Mouse (Mus musculus) cerebellum, adult 2 months (tissue): ENCODE results near the gene Nsf. TPM values are rescaled to one million over a fixed set of nuclear protein-coding genes. Genes with fewer than 3 reads are reported as not detected.

Source experiments
- DNase-seq, 2 experiments: peaks; one replicate each; pipeline ENCODE4 v3.0.0; 2021
- H3K27ac ChIP-seq: fragments of 200-500 bp; 2 replicates; pipeline ENCODE4 v1.5.1; 2012; ENCODE audit warnings: low read length, control low read depth, inconsistent platforms; ENCODE audit not compliant: insufficient read depth
- H3K27me3 ChIP-seq: fragments of 200-500 bp; 2 replicates; pipeline ENCODE4 v1.6.1; 2012; ENCODE audit warnings: inconsistent platforms, mild to moderate bottlenecking, low read length, moderate library complexity; ENCODE audit not compliant: control insufficient read depth, insufficient read depth
- H3K4me1 ChIP-seq: fragments of 200-500 bp; 2 replicates; pipeline ENCODE4 v1.6.1; 2011; ENCODE audit warnings: low read length; ENCODE audit not compliant: control insufficient read depth, insufficient read depth
- H3K4me3 ChIP-seq: fragments of 200-500 bp; replicated peaks from 2 replicates; pipeline ENCODE3; 2011; ENCODE audit warnings: mild to moderate bottlenecking, low read depth, low read length, control low read depth; ENCODE audit not compliant: insufficient read depth
- CTCF ChIP-seq: fragments of 200-500 bp; IDR thresholded peaks from 2 replicates; pipeline ENCODE4 v1.5.1; 2011; ENCODE audit warnings: low read depth, mild to moderate bottlenecking, control low read depth, low read length, moderate library complexity, borderline replicate concordance; ENCODE audit not compliant: insufficient read depth
- POLR2A ChIP-seq: fragments of 200-500 bp; IDR thresholded peaks from 2 replicates; pipeline ENCODE4 v1.6.1; 2011; ENCODE audit warnings: low read length, control low read depth, borderline replicate concordance; ENCODE audit not compliant: insufficient read depth
- WGBS: fragments of 180-500 bp; shearing (Covaris S2); methylation state at CpG from one replicate; pipeline ENCODE4 v1.1.7; 2018; 5-methylcytosine and 5-hydroxymethylcytosine counted together
- polyA plus RNA-seq: library from polyadenylated mRNA; depleted of rRNA; stranded (reverse); fragments of >200 nt; gene quantifications from 2 replicates; pipeline ENCODE4 v1.2.3, GENCODE M21; 2012

The Nsf gene
- polyA plus RNA-seq, 1 experiment, result 511 TPM

DNA sequence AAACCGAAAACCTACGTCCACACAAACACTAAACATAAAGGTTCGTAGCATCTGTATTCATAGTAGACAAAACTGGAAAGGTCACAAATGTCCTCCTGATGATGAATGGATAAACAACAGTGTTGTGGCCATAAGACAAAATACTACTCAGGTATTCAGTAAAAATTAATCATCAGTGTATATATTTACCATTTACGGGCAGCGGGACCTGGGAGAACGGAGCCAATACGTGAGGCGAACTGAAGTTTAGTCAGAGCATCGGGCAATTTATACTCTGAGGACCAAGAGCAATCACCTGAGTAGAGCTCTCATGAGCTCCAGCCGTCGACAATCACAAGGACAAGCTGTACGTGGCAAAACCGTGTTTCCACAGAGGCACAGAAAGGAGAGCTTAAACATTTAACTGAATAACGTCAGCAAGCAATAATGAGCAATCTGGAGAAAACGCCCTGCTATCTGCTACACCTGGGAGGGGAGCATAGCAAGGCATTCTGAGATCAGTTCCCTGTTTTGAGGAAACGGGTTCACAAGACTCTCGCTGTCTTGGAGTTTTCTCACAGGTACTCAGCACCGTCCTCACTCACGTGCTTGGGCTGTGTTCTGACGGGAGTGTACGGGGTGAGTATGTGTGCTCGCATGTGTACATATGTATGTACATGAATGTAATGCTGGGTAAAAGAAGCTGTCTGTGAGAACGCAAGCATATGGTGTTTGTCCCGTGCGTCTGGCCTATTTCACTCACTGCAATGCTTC lies 15.7 kb downstream of the Nsf start:
- Histone ChIP-seq H3K27me3 (no peaks in the 10 kb centered on the region), H3K4me1 (no peaks in the 10 kb centered on the region; the same call in 1 of the 2 replicates), H3K4me3 (no peak overlapping the region), H3K27ac (no peak overlapping the region)
- TF ChIP-seq CTCF (no peak), POLR2A (no peak)
- 93% methylated on average over 25 of the region's 25 CpGs for WGBS
- DNase-seq, result no peak

DNA sequence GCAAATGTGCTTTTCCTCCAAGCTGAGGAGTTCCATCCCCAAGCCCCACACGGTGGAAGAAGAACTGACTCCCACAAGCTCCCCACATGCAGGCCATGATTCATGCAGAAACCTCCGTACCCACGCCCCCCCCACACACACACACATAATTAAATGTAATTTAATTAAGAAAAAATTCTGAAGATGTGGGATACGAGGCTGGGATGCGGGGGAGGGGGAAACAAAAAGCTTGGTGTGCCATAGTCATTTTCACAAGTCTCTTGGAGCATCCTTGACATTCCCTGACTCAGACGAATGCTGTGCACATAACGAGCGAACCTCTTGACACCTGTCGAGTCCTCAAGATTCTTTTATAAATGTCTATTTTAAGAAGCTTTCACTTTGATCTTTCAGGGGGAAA lies 16.4 kb downstream of the Nsf start:
- no peak overlapping the region for H3K27ac ChIP-seq
- 78% methylated on average over 9 of the region's 9 CpGs for WGBS

DNA sequence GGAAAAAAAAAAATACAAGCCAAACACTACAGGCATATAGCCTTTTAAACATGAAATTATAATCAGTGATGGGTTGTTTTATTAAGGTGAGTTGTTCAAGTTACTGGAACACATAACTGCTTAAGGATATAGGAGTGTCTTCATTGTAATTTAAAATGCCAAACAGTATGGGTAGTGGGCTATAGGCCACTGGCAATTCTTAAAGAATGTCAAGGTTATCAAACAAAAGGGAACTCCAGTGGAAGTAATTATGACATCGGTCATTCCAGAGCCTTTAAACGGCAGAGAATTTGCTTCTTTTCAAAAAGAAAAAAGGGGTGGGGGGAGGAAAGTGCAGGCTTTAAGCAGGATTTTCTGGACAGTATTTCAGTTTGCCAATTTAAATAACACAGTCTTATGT lies 18.1 kb downstream of the Nsf start:
- no peak overlapping the region for H3K27ac ChIP-seq
- WGBS, result 27% methylated on average over 2 of the region's 2 CpGs
- DNase-seq, result no peak
- no peak for TF ChIP-seq CTCF
- TF ChIP-seq POLR2A, result no peak
- H3K4me1 ChIP-seq, result no peaks in the 10 kb centered on the region; the same call in 1 of the 2 replicates
- H3K4me3 ChIP-seq, result no peak overlapping the region
- no peaks in the 10 kb centered on the region for H3K27me3 ChIP-seq

More for the DNA sequence above, 16.4 kb downstream of the Nsf start:
- H3K4me3 ChIP-seq, result no peak overlapping the region
- H3K27me3 ChIP-seq, result no peaks in the 10 kb centered on the region
- TF ChIP-seq POLR2A (no peak), CTCF (no peak)
- H3K4me1 ChIP-seq, result no peaks in the 10 kb centered on the region; the same call in 1 of the 2 replicates
- DNase-seq, result no peak

DNA sequence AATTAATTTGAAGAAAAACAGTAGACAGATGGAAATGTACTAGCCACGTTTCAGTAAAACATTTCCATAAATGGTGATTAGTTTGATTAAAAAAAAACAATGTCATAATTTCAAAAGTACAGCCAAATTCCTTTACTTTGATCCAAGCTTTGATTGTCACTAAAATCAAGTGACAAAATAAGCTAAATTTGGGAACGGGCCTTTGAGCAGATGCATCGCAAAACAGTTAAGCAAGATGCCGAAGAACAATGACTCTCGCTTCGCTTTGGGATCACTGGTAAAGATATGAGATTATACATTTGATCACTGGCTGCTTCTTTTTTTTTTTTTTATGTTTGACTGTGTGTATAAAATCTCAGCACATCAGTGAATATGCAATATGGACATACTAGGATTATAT lies 20.0 kb downstream of the Nsf start:
- no peak for DNase-seq
- Histone ChIP-seq H3K4me1 (no peaks in the 10 kb centered on the region; the same call in 1 of the 2 replicates), H3K27ac (no peak overlapping the region), H3K27me3 (no peaks in the 10 kb centered on the region), H3K4me3 (no peak overlapping the region)
- WGBS, result 83% methylated on average over 6 of the region's 6 CpGs
- TF ChIP-seq POLR2A (no peak), CTCF (no peak)

DNA sequence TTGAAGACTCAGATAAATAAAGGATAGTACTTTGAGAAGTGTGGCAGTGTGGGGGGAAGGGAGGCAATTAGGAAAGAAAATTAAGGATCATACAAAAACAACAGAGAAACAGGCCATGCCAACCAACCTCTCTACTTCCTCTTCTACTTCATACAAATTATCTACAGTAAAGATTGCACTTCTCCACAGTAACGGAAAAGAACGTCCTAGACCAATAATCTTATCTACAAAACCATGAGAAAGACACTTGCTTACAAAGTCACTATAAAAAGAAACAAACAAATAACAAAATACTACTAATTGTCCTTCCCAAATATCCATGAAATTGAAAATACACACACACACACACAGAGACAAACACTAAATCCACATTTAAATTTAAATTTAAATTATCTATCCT lies 29.9 kb downstream of the Nsf start:
- 91% methylated on average over 2 of the region's 2 CpGs for WGBS
- TF ChIP-seq POLR2A (no peak), CTCF (no peak)
- DNase-seq, result no peak
- Histone ChIP-seq H3K4me3 (no peak overlapping the region), H3K27ac (no peak overlapping the region), H3K4me1 (no peaks in the 10 kb centered on the region), H3K27me3 (no peaks in the 10 kb centered on the region)

DNA sequence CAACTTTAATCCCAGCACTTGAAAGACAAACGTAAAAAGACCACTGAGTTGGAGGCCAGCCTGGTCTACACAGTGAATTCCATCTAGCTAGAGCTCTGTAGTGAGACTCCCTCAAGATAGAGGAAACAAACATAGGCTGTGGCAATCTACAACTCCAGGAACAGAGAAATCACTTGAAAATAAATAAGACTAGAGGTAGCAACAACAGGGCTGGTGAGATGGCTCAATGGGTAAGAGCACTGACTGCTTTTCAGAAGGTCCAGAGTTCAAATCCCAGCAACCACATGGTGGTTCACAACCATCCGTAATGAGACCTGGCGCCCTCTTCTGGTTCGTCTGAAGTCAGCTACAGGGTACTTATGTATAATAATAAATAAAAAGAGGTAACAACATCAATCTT lies 30.6 kb downstream of the Nsf start:
- TF ChIP-seq POLR2A (no peak), CTCF (no peak)
- WGBS, result 82% methylated on average over 4 of the region's 4 CpGs
- no peak overlapping the region for H3K27ac ChIP-seq
- H3K4me1 ChIP-seq, result no peaks in the 10 kb centered on the region
- no peak for DNase-seq
- H3K4me3 ChIP-seq, result no peak overlapping the region
- no peaks in the 10 kb centered on the region for H3K27me3 ChIP-seq

DNA sequence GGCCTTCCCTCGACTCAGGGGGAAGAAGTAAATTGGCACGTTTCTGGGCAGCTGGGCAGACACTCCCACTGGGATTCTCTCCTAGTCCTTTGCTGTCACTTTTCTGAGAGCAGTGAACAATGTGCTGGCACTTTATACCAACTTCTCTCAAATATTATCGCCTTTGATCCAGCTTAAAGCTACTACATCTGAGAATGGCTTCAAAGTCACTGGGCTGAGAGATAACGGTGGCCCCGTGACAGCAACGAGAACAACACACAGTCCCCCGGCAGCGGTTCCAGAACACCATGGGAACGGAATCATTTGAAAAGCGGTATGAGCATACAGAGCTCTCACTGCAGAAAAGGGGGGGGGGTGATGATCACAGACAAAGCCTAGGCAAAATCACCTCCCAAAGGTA lies 31.0 kb downstream of the Nsf start:
- Histone ChIP-seq H3K4me3 (no peak overlapping the region), H3K27ac (no peak overlapping the region), H3K27me3 (no peaks in the 10 kb centered on the region), H3K4me1 (no peaks in the 10 kb centered on the region)
- WGBS, result 78% methylated on average over 10 of the region's 10 CpGs
- TF ChIP-seq CTCF (no peak), POLR2A (no peak)
- no peak for DNase-seq

DNA sequence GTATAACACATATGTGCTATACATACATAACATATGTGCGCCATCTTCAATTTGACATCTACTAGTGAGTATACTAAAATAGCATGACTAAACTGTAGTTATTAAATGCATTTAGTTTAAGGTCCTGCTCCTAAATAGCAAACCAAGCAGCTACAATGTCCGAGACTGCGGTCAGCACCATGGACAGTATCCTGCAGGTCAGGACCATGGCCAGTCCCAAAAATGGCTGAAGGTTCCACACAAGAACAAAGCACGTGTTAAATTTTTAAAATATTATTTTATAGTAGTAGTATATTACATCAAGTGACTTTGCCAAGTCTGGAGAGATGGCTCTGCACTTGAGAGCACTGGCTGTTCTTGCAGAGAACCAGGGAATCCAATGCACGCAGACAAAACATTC lies 33.2 kb downstream of the Nsf start:
- Histone ChIP-seq H3K4me3 (no peak overlapping the region), H3K27ac (no peak overlapping the region), H3K27me3 (no peaks in the 10 kb centered on the region), H3K4me1 (no peaks in the 10 kb centered on the region)
- WGBS, result 82% methylated on average over 5 of the region's 5 CpGs
- no peak for DNase-seq
- TF ChIP-seq CTCF, result no peak
- TF ChIP-seq POLR2A, result no peak
